Mouse (Mus musculus) embryonic fibroblast, embryonic 13.5 days (primary cell): ENCODE measurements around the gene Gaa. TPM values are rescaled to one million over a fixed set of nuclear protein-coding genes. Genes with fewer than 3 reads are reported as not detected.
"Not testable (repeated sequence)": the region's sequence is repeated elsewhere in the genome, so short reads cannot be mapped to it uniquely, and the experiment has no call there.

Experiments
- H3K27ac ChIP-seq: 2 replicates; pipeline ENCODE4 v1.5.1; 2012; ENCODE audit warnings: low read length, control low read depth, inconsistent platforms; ENCODE audit not compliant: insufficient read depth
- H3K4me1 ChIP-seq: 2 replicates; pipeline ENCODE4 v1.6.1; 2011; ENCODE audit warnings: low read length; ENCODE audit not compliant: control insufficient read depth, insufficient read depth
- H3K4me3 ChIP-seq: 2 replicates; pipeline ENCODE4 v1.5.1; 2011; ENCODE audit warnings: mild to moderate bottlenecking, control low read depth, low read length; ENCODE audit not compliant: insufficient read depth
- CTCF ChIP-seq: IDR thresholded peaks from 2 replicates; pipeline ENCODE4 v1.5.1; 2011; ENCODE audit warnings: mild to moderate bottlenecking, control low read depth, low read length, moderate library complexity, borderline replicate concordance; ENCODE audit not compliant: insufficient read depth
- POLR2A ChIP-seq: IDR thresholded peaks from 2 replicates; pipeline ENCODE4 v1.6.1; 2011; ENCODE audit warnings: low read depth, mild to moderate bottlenecking, control low read depth, low read length, moderate library complexity
- polyA plus RNA-seq: library from polyadenylated mRNA; stranded (reverse); fragments of >200 nt; gene quantifications from 2 replicates; pipeline ENCODE4 v1.2.4, GENCODE M21; 2011; ENCODE audit warnings: low read depth; ENCODE audit not compliant: missing spikeins, insufficient read length

Gaa gene
- polyA plus RNA-seq, 1 experiment: 131 TPM

GRCm38 (mm10) chr11:119273186-119273930 lies 5.7 kb downstream of the Gaa start:
- Histone ChIP-seq H3K4me1 (no peaks in the 10 kb centered on the region), H3K27ac (no peak overlapping the region), H3K4me3 (no peak overlapping the region)
- TF ChIP-seq POLR2A (no peak), CTCF (no peak)

GRCm38 (mm10) chr11:119281030-119281429 lies 13.3 kb downstream of the Gaa start:
- TF ChIP-seq CTCF (no peak), POLR2A (no peak)
- H3K4me1 ChIP-seq: no peaks in the 10 kb centered on the region
- no peak overlapping the region for H3K4me3 ChIP-seq
- H3K27ac ChIP-seq: no peak overlapping the region

GRCm38 (mm10) chr11:119285791-119286527 lies 18.3 kb downstream of the Gaa start:
- Histone ChIP-seq H3K4me3 (no peak overlapping the region), H3K4me1 (no peaks in the 10 kb centered on the region), H3K27ac (no peak overlapping the region)
- no peak for TF ChIP-seq POLR2A
- no peak for TF ChIP-seq CTCF

GRCm38 (mm10) chr11:119287207-119287992 lies 19.7 kb downstream of the Gaa start:
- Histone ChIP-seq H3K27ac (no peak overlapping the region), H3K4me1 (no peaks in the 10 kb centered on the region), H3K4me3 (no peak overlapping the region)
- TF ChIP-seq CTCF (no peak), POLR2A (no peak)

- not testable (repeated sequence) for H3K27ac ChIP-seq, H3K4me1 ChIP-seq, H3K4me3 ChIP-seq
Measured at GRCm38 (mm10) chr11:119292861-119293260, 25.2 kb downstream of the Gaa start.

- Histone ChIP-seq H3K27ac (no peak overlapping the region), H3K4me3 (no peak overlapping the region), H3K4me1 (0 out of 2 replicates have a peak, but pooled peaks cover 2% of the 10 kb centered on the region)
- TF ChIP-seq POLR2A (no peak), CTCF (no peak)
Measured at GRCm38 (mm10) chr11:119297996-119298395, 30.3 kb downstream of the Gaa start.

- peak overlapping the region; percentile 99 for H3K4me3 ChIP-seq
- 0 out of 2 replicates have a peak, but pooled peaks cover 2% of the 10 kb centered on the region for H3K4me1 ChIP-seq
- no peak overlapping the region for H3K27ac ChIP-seq
- TF ChIP-seq POLR2A: no peak
Measured at GRCm38 (mm10) chr11:119298917-119299316, 31.2 kb downstream of the Gaa start.

GRCm38 (mm10) chr11:119299391-119300245 lies 31.9 kb downstream of the Gaa start, which contains the start of gene Eif4a3:
TSS of gene Eif4a3 (minus strand) at chr11:119300089.
- peak within 1 kb of the TSS; percentile 83 for H3K27ac ChIP-seq

More at GRCm38 (mm10) chr11:119299391-119300245, 31.9 kb downstream of the Gaa start, which contains the start of gene Eif4a3:
- TF ChIP-seq POLR2A: peak; percentile 73
- TF ChIP-seq CTCF: no peak
- peak within 1 kb of the TSS; percentile 99 for H3K4me3 ChIP-seq
- H3K4me1 ChIP-seq: 0 out of 2 replicates have a peak, but pooled peaks cover 2% of the 10 kb centered on the region
